Mouse (Mus musculus) gastrocnemius, postnatal 25 days (tissue): ENCODE measurements around the gene Heyl. TPM values are rescaled to one million over a fixed set of nuclear protein-coding genes. Genes with fewer than 3 reads are reported as not detected.
"Not testable (repeated sequence)": the region's sequence is repeated elsewhere in the genome, so short reads cannot be mapped to it uniquely, and the experiment has no call there.

ENCODE experiments used
- DNase-seq: peaks from one replicate; pipeline ENCODE4 v3.0.0; 2022
- total RNA-seq, 2 experiments: library from RNA; stranded (reverse); gene quantifications; 1 replicate in 1 of 2; 2 replicates in 1 of 2; pipeline ENCODE4 v1.2.3; 2021

Gene Heyl
- total RNA-seq, 2 experiments from 2014 or later = 6.7 to 7.4 TPM

DNA sequence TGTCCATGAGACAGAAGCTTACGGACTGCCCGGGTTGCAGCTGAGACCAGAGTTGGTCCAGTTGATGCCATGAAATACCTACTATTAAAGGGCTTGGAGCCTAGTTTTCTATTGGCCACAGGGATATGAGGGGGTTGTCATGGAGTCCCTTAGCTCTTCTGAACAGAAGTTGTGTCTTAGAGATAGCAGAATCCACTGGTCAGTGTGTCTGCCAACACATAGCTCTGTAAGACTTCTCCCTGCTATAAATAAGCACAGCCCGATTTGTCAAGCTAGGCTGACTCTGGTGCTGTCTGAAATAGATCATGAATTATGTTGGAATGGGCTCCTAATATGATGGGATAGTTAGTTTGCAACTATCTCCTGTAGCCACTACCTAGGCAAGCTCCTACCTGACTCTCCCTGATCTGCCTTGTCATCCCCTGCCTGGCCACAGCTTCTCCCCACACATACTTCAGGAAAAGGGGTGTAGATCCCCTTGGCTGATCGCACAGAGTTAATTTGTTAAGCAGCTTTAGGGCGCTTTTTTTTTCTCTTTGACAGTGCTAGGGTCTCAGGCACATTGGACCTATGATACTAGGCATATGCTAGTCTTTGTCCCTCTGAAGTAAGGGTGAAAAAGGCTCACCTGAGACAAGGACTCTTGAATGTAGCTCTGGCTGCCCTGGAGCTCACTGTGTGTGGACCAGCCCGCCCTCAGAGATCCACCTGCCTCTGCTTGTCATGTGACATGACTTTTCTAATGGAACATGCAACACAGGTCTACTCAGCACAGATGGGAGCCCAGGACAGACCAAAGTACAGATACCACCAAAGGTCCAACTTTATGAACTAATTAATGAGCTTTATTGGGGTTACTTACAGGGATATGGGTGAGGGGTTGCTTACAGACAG is 51.6 kb downstream of the Heyl start:
- DNase-seq = no peak

GRCm38 (mm10) chr4:123286790-123287189 is 53.4 kb downstream of the Heyl start:
- DNase-seq = no peak

- DNase-seq = no peak
These were observed 55.7 kb downstream of the Heyl start for GRCm38 (mm10) chr4:123289038-123289437.

DNA sequence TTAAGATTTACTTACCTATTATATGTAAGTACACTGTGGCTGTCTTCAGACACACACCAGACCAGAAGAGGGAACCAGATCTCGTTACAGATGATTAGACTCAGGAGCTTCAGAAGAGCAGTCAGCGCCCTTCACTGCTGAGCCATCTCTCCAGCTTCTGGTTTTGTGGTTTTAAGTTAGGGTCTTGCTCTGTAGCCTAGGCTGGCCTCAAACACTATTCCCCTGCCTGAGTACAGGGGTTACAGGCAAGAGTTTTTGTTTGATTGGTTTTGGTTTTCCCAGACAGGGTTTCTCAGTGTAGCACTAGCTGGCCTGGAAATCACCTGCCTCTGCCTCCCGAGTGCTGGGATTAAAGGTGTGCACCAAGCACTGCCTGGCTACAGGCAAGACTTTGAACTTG is 59.0 kb downstream of the Heyl start:
- DNase-seq = no peak

- DNase-seq = no peak
These were observed 59.6 kb downstream of the Heyl start for GRCm38 (mm10) chr4:123292989-123293388.

GRCm38 (mm10) chr4:123293661-123294443 is 60.5 kb downstream of the Heyl start:
- DNase-seq = no peak

DNA sequence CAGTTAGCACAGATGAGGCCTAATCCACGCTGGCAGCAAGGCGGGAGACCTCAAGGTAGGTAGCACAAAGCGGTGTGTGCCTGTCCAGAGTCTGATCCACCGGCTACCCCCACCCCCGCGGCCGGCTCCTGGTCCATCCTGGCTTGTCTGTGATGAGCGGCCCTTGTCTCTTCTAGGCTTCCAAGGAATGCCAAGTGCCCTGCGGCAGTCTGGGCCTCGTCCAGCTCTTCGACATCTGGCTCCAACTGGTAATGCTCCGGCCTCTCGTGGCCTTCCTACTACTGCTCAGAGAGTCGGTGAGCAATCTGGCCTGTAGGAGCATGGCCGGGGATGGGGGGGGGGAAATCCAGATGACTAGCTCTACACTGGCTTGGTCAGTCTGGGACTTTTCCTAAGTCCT is 61.7 kb downstream of the Heyl start:
- not testable (repeated sequence) for DNase-seq

DNA sequence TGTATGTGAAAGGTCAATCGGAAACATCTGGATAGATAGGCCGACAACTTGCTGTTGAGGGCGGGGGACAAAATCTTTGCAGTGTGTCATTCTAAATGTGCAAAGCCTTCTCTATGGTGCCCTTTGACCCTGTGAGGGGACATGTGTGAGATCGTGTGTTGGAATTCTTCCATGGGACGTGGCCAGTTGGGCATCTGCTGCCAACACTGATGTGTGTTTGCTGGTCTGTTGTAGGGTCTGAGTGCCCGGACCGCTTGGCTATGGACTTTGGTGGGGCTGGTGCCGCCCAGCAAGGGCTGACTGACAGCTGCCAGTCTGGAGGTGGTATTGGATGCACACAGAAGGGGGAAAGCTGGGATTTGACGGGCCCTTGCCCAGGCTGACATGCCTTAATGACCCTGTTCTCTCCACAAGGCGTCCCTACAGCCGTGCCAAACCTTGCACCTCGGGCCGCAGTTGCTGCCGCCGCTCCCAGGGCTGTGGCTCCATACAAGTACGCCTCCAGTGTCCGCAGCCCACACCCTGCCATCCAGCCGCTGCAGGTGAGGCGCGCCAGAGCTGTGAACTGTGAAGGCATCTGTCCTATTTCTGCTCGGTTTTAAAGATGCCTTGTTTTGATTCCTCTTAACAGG is 62.3 kb downstream of the Heyl start:
- DNase-seq = no peak

DNA sequence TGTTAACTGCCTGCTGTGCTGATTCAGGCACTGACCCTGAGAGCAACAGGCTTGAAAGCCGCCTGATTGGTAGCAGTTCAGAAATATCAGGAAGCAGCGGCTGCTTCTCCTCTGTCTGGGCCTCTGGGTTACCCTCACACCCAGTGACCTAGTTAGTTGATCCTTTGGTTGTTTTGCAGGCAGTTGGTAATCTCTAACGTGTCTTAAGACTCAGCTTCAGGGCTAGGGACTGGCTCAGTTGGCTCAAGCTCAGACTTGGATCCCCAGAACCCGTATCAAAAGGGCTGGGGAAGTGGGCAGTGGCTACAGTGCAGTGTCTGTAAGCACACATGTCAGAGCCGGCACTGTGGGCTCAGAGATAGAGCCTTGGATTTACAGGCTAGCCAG is 62.8 kb downstream of the Heyl start:
- DNase-seq = no peak

GRCm38 (mm10) chr4:123297195-123297960 is 64.0 kb downstream of the Heyl start:
- DNase-seq = no peak

DNA sequence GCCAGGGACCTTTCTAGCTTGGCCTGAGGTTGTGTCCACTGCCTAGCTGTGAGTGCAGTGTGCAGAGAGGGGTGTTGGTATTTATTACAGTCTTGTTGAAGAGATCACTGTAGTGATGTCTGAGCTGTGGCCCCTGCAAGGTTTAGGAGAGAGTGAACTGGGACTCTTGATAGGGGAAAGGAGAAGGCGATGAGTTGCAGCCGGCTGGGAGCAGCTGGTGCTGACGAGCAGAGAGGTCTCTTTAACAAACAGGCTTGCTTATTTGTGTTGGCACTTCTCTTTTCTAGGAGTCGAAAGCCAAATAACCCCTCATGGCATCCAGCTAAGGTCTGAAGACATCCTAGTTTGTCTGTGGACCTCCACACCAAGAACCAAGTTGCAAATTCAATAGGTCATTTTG is 64.9 kb downstream of the Heyl start:
- no peak for DNase-seq

DNA sequence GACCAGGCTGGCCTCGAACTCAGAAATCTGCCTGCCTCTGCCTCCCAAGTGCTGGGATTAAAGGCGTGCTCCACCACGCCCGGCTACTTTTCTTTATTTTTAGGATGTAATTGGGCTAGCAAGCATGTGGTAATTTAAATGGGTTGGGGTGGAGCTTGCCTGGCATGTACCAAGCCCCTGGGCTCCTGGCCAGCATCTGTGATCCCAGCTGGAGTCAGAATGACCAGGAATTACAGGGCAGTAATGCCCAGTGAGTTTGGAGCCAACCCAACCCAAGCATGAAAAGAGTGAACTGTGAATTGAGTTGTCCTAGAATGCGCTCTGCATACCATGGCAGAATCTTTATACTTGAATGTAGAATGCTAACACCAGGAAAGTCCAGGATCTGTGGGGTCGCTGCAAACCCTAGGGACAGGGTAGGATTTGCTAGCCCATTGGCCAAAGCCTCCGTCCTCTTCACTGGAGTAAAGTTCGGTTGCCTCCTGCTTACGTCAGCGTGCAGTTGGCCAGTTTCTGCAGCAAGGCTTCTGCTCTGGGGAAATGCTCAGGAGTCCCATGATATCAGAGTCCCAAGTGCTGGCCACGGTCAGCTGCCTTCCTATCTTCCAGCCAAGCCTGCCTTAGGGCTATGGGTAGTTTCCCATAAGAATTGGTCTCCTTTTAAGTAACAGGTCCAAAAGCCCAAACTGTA is 65.8 kb downstream of the Heyl start:
- DNase-seq = peak; percentile 26

Other genes with a start within 250 kb of the Heyl start
- under 1 TPM; 0.46 to 0.62 TPM for gene Mycl, start 237.9 kb upstream of the Heyl start, total RNA-seq
- 1 to 10 TPM; 6.7 to 7.6 TPM for gene Trit1, start 217.0 kb upstream of the Heyl start, total RNA-seq
- gene Bmp8b, start 128.4 kb upstream of the Heyl start, total RNA-seq = not detected
- gene Oxct2b, start 117.3 kb upstream of the Heyl start, total RNA-seq = not detected
- gene Ppie, start 93.6 kb upstream of the Heyl start, total RNA-seq = 10 to 100 TPM; 16.8 to 17.6 TPM
- gene Hpcal4, start 50.3 kb upstream of the Heyl start, total RNA-seq = under 1 TPM in 1 of 2 experiments, not detected in 1; 0.36 TPM
- 10 to 100 TPM; 19.6 to 32.5 TPM for gene Nt5c1a, start 32.1 kb upstream of the Heyl start, total RNA-seq
- gene Pabpc4, start 28.8 kb downstream of the Heyl start, total RNA-seq = 100 to 1,000 TPM; 278 to 325 TPM
- under 1 TPM in 1 of 2 experiments, not detected in 1; 0.16 TPM for gene Oxct2a, start 90.1 kb downstream of the Heyl start, total RNA-seq
- gene Bmp8a, start 109.7 kb downstream of the Heyl start, total RNA-seq = under 1 TPM; 0.35 to 0.36 TPM